Mouse (Mus musculus): ENCODE data around the gene Ptprg. TPM values are rescaled to one million over a fixed set of nuclear protein-coding genes. Genes with fewer than 3 reads are reported as not detected.
"Not testable (repeated sequence)": the region's sequence is repeated elsewhere in the genome, so short reads cannot be mapped to it uniquely, and the experiment has no call there.

The Ptprg gene
- polyA plus RNA-seq, 1 experiment = 73.9 TPM

DNA sequence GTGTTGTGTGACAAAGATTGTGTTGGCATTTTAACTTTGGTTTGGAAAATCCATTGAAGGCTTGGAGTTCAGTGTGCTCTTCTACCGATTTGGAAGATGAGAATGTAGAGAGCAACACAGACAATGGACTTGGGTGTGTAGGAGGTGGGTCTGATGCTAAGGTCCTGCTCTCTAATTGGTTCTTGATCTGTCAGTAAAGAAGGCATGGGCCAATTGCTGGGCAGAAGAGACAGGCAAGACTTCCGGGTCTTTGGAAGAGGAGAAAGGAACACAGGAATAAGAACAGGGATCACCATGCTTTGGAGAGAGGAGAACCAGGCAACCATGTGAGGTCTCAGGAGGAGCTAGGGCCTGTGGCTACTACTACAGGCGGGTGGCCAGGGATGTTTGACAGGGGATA, 722.7 kb downstream of the Ptprg start:
- H3K4me3 ChIP-seq (ENCODE audit: insufficient read depth, low read length) = no peak overlapping the region
- H3K27ac ChIP-seq (ENCODE audit: insufficient read depth, low read length) = no peak overlapping the region
- TF ChIP-seq POLR2A (IDR thresholded peaks at IDR 0.05; ENCODE audit: low read depth, low read length) (no peak), CTCF (IDR thresholded peaks at IDR 0.05; ENCODE audit: borderline replicate concordance, insufficient read depth, low read length) (no peak)
- no peaks in the 10 kb centered on the region for H3K4me1 ChIP-seq (ENCODE audit: control insufficient read depth, insufficient read depth, low read length)

DNA sequence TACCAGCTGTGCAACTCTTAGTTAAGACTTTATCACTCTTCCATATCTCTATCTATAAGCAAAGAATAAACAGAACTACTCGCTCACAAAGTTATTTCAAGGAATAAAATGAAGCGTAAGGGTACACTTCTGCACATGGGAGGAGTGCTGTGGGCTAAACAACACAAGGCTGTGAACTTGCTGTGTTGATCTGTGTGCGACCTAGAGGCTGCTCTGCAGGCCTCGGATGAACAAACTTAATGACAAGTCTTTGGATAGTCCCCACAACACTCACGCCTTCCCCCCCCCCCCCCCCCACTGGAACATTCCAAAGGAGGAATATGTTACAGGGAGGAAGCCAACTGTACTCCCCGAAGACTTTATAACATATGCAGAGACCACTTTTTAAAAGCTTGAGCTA, 730.3 kb downstream of the Ptprg start, which contains the start of gene Gm49355:
TSS of gene Gm49355 (plus strand) at position 336 of the 400 bp plus-strand sequence.
- H3K4me3 ChIP-seq (ENCODE audit: insufficient read depth, low read length) = peak within 1 kb of the TSS; percentile 67
- no peaks in the 10 kb centered on the region for H3K4me1 ChIP-seq (ENCODE audit: control insufficient read depth, insufficient read depth, low read length)
- TF ChIP-seq POLR2A (IDR thresholded peaks at IDR 0.05; ENCODE audit: low read depth, low read length) (no peak), CTCF (IDR thresholded peaks at IDR 0.05; ENCODE audit: borderline replicate concordance, insufficient read depth, low read length) (no peak)
- peak within 1 kb of the TSS; percentile 23 for H3K27ac ChIP-seq (ENCODE audit: insufficient read depth, low read length)

DNA sequence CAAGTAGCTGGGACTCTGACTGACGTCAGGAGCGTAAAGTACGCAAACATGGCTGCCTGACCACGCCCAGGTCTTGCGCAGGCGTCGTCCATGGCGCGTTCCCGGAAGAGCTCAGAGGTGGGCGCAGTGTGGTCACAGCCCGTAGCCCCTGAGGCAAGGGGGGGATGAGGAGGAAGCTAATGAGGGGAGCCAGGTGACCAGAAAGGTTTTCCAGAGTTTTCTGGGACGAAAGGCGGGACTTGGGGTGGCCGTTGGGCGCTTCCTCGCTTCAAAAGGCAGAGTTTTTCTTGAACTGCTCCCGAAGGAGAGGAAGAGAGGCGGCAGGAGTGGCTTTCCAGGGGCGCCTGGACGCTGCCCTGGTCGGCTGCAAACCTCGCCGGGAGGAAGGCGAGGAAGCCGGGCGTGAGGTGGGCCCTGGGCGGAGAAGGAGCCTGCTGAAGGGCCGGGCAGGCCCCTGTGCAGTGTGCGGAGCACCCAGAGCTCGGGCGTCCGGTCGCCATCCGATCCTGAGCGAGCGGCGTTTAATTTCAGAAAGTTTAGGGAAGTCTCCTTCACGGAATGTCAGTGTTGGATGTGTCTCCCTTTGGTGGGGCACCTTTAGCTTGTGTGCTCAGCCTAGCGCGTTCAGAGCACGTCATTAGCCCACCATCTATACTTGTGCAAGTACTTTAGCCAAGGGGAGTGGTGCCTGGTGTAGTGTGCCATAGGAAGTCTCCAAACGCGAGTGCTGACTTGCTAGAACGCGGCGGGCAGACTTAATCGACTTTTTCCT, 731.0 kb downstream of the Ptprg start, which contains the start of gene 3830406C13Rik:
TSS of gene 3830406C13Rik (plus strand) at position 33 of the 772 bp plus-strand sequence.
- H3K27ac ChIP-seq (ENCODE audit: insufficient read depth, low read length) = peak within 1 kb of the TSS; percentile 23
- peak within 1 kb of the TSS; percentile 67 for H3K4me3 ChIP-seq (ENCODE audit: insufficient read depth, low read length)
- no peaks in the 10 kb centered on the region for H3K4me1 ChIP-seq (ENCODE audit: control insufficient read depth, insufficient read depth, low read length)
- TF ChIP-seq CTCF (IDR thresholded peaks at IDR 0.05; ENCODE audit: borderline replicate concordance, insufficient read depth, low read length) = no peak
- peak; percentile 97 for TF ChIP-seq POLR2A (IDR thresholded peaks at IDR 0.05; ENCODE audit: low read depth, low read length)

DNA sequence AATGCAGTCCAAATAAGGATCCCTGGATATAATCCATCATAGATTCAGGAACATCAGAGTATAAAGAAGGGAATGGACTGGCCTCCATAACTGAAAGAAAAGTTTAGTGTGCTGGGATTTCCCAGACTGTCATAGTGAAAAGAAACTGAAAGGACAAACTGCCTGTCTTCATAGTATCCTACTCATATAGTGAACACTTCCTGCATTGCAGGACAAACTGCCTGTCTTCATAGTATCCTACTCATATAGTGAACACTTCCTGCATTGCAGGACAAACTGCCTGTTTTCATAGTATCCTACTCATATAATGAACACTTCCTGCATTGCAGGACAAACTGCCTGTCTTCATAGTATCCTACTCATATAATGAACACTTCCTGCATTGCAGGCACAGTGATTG, 736.4 kb downstream of the Ptprg start:
- H3K4me1 ChIP-seq (ENCODE audit: control insufficient read depth, insufficient read depth, low read length); H3K27ac ChIP-seq (ENCODE audit: insufficient read depth, low read length); H3K4me3 ChIP-seq (ENCODE audit: insufficient read depth, low read length): not testable (repeated sequence)

Other genes with a start within 250 kb of the Ptprg start
- 22.5 and 23.1 TPM in 2 replicates for gene Gm3839, start 196.8 kb upstream of the Ptprg start, polyA plus RNA-seq (2011; ENCODE audit: insufficient read length, low read depth, missing spikeins)

Measured in embryonic fibroblast, embryonic 13.5 days (primary cell).